Mouse (Mus musculus): Measurements from ENCODE around the gene Pwp2.
"Not testable (repeated sequence)": the region's sequence is repeated elsewhere in the genome, so short reads cannot be mapped to it uniquely, and the experiment has no call there.

Pwp2 gene

DNA sequence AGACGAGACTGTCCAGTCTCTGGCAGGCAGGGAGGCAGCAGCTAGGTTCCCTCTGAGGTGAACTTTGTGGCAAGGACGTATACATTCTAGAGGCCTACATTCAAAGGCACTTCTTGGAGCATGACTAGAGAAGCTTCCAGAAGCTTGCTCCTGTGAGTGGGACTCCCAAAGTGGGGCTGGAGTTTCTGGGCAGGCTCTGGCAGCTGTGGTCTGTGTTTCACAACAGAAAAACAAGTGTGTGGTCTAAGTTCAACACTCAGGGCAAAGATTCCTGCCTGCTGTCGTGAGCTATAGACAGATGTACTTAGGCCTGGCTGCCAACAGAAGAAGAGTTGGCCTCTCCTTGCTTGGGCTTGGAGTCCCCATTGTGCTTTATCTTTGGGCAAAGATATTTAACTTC lies 44.1 kb downstream of the Pwp2 start:
- no peak for DNase-seq (ENCODE audit: low read depth, low spot score)

DNA sequence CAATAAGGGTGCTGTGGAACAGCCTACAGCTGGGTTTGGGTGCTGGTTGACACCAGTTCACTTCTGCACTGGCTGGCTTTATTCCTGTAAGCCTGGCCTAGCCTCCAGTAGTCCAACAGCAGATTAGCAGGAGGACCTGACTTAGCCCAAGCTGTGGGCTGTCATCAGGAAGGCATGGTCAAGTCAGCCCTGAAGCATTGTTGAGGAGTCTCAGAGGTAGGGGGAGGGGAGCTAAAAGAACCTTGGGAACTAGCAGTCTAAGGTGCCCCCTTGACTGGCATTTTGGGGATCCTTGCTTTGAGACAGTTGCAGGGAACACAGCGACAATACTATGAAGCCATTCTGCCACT lies 44.7 kb downstream of the Pwp2 start:
- DNase-seq (ENCODE audit: low read depth, low spot score), result no peak

DNA sequence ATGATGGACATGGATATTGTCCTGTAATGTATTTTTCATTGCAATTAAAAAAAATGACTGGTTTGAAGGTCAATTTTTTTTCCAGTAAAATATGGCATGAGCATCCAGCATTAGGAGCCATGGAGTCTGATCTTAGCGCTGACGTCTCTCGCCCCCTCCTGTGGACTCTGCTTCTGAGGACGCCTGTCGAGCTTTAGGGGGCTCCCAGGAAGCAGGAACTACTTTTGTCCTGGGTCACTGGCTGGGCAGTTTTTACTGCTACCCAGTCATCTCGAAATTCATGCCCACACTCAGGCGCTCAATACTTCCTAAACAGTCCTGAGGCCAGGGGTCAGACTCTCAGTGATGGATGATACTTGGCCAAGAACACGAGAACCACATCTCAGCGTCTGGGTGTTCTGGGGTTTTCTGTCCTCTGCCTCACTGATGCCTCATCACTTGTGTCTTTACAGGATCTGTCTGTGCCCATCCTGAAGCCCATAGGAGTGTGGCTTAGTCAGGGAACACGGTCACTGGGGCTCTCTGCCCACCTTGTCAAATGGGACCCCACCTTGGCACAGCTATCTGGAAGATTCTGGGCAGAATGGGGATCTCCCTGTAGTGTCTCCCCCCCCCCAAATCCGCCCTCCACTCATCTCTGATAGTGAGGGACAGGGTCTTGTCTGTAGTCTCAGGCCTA lies 45.2 kb downstream of the Pwp2 start:
- no peak for DNase-seq (ENCODE audit: low read depth, low spot score)

DNA sequence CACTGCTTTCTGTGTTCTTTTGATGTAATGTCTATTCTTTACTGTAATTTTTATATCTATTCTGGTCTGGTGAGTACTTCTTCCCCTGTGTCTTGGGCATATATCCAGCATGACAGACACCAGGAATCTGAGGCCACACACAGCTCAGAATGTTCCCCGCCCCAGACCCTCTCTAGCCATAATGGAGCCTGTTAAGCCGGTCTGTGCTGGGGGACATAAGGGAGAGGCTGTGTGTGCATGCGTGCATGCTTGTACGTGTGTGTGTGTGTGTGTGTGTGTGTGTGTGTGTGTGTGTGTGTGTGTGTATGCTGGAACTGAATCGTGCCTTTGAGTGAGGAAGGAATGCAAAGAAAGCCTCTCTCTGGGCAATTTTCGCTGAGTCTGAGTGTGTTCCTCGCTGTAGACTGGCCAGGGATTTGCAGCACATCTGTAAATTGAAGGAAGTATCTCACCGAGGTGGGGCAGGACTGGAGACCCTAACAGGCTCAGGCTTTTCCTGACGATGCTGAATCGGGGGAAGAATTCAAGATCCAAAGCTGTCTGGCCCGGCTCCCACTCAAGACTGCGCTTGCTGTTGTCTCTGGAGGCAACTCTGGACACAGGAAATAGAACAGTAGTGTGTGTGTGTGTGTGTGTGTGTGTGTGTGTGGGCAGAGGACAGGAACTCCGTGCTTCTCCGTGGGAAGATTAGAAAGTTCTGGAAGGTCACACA lies 46.0 kb downstream of the Pwp2 start:
- DNase-seq (ENCODE audit: low read depth, low spot score), result no peak

DNA sequence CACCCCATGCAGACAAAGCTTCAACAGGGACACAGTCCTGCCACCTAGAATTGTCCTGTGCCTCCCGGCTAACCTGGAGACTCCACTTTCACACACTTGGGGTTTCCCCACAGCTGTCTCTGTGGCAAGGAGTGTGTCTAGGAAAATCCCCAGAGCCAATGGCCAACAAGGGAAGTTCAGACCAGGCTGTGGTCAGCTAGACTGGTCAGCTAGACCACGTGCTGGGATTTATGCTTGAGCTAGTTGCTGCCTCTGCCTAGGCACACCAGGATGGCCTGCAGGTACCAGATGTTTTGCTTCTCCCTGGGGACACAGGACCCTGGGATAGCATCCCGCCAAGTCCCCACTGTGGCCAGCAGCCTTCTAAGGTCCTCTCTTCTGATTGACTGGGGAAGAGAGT lies 47.8 kb downstream of the Pwp2 start:
- DNase-seq (ENCODE audit: low read depth, low spot score), result no peak

DNA sequence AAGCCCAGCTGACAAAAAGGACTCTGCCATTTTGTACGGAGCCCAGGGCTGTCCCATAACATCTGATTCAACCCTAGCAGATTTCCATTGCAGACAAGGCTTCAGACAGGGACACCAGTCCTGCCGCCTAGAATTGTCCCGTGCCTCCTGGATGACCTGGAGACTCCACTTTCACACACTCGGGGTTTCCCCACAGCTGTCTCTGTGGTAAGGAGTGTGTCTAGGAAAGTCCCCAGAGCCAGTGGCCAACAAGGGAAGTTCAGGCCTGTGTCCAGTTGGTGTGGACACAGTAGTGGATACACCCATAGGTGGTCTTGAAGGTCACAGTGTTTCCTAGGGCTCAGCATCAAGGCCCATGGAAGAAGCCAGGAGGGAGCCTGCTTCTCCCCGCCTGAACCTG lies 49.0 kb downstream of the Pwp2 start:
- DNase-seq (ENCODE audit: low read depth, low spot score), result no peak

DNA sequence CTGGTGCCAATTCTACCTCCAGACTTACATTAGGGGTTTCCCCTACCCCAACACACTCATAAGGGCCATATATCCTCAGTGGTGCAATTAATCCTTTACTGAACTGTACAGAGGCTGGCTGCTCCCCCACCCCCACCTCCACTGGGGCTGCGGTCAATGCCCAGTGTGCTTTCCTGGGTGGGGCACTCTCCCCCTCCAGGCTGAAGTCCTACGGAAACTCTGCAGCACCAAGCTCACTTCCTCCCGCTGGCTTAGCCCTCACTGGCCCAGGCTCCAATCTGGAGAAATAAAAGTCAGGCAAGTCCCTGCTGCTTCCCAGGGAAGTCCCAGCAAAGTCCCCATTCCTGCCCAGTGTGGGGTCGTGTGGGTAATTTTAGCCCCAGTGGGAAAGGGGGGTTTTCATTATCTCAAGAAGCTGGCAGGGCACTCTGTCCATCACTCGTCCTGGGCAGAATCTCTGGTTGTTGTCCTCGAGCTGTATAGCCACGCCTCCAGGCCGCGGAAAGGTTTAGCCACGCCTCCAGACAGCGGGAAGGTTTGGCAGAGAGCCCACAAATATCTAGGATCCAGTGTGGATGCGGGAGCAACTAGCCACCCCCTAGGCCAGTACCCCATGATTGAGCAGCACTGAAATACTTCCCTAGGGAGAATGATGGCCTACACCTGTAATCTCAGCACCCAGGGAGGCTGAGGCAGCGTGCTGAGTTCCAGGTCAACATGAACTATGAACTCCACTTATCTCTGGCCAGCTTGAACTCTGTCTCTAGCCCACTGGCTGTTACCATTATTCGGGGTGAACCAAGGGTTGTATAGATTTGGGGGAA lies 49.8 kb downstream of the Pwp2 start:
- DNase-seq (ENCODE audit: low read depth, low spot score), result no peak

DNA sequence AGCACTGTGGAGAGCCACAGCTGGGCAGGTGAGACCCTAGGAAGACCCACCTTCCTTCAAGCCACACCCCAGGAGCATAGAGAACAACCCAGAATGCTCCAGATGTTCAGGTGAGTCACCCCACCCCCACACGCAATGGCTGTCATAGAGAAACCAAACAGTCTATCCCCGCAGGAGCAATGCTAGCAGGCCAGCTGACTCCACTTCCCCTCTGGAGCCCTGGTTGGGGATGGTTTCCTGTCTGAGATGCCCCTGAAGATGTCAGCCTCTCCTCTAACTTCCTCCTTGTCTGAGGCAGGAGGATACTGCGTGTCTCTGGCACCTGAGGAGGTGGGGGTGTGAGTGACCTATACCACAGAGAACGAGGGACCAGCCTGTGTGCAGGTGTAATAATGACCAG lies 50.5 kb downstream of the Pwp2 start:
- no peak for DNase-seq (ENCODE audit: low read depth, low spot score)

DNA sequence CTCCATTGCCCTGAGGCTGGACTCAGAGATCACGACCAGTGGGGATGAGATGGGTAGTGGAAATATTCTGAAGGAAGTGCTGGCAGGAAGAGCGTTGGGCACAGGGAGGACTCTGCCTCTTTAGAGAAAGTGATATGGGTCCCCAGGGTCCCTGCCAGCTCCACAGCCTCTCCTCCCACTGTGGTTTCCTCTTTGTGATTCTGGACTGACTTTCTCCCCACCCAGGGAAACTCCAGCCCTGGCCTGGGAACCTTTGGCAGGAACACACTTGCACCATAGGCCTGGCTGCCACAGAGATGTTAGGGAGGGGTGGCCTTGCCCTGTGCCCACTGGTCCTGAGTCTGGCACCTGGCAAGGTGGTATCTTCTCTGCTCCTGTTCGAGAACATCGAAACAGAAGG lies 55.0 kb downstream of the Pwp2 start:
- no peak for DNase-seq (ENCODE audit: low read depth, low spot score)

DNA sequence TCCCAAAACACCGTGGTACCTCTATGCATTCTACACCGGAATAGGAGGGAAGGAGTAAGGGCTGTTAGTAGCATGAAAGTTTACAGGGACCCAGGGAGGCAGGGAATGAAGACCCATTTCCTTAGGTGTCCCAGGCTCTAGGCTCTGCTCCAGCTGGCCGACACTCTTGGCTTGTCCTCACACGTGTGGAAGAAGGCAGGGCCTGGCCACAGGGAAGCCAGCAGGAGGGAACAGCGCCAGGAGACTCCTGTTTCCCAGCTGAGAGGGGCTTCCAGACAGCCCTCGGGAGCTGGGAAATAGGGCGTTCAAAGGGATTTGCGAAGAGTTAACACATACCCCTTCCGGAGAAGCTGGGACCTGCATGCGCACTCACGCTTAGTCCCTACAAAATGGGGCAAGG lies 55.5 kb downstream of the Pwp2 start:
- no peak for DNase-seq (ENCODE audit: low read depth, low spot score)

DNA sequence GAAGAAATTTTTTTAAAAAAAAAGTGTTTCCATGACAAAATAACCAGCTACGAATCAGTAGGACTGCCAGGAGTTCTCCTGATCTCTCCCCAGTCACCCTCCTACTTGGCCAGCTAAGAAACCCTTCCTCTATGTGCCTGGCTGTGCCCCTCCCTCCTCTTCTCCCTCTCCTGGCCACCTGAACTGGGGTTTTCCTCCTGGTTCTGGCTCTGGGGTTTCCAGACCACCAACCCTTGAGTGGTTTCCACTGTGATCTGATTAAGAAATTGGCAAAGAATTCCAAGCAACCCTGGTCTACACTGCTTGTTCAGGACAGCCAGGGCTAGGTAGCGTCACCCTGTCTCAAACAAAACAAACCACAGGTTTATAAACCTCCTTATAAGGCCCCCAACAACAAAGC lies 56.3 kb downstream of the Pwp2 start:
- no peak for DNase-seq (ENCODE audit: low read depth, low spot score)

DNA sequence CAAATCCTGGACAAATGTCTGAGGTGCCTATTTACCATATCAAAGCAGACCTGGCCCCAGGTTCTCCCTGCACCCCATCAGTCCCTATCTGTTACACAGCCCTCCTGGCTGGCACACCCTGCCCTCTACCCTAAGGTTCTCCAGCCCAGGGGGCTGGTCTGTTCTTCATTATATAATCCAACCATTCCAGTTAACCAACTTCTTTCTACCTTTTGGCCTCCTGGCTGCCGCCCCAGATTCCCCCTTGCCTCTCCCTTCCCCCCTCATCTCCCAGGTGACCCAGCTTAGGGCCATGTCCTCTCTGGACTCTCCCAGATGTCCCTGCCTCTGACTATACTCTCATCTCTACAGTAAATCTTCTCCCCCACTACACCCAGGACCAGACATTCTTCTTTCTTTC lies 57.0 kb downstream of the Pwp2 start:
- no peak for DNase-seq (ENCODE audit: low read depth, low spot score)

DNA sequence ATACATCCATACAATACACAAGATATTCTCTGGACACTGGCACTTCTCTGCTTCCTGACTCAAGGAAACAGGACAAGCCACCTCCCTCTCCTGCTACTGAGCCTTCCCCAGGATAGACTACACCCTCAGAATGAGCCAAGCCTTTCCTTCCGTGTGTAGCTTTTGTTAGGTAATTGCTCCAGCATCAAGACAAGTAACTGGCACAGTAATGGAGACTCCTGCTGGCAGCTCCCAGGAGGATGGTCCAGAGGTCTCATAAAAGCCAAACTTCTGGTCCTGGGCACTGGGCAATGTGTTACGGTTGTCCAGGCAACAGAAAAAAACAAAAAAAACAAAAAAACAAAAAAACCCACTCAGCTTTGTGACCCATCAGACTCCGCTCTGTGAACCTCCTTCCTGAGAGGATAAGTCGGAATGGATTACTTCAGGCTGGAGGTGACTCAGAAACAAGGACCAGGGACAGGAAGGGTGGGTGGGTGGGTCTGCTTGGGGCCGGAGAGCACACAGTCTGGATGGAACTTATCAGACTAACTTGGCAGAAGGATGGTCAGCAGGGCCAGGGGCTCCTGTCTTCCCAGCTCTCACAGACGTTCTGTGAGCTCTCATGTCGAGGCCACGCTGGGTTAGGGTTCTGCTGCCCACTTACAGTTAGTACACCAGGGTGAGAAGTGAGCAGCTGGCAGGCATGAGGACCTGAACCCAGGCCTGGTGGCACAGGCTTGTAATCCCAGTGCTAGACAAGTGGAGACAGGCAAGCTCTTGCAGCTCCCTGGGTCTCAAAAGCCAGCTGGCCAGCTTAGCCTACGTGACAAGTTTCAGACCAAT lies 57.7 kb downstream of the Pwp2 start:
- DNase-seq (ENCODE audit: low read depth, low spot score), result no peak

DNA sequence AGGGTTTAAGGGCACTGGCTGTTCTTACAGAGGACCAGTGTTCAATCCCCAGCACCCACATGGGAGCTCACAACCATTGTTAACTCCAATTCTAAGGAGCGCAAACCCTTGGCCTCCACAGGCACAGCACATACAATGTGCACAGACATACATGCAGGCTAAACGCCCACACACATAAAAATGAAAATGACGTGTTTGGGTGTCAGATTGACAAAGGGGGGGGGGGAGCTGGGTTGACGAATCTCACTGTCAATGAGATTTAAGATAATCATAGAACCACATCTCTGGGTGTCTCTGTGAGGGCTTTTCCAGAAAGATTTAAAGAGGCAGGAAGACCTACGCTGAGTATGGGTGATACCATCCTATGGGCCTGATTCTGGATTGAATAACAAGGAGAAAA lies 58.6 kb downstream of the Pwp2 start:
- no peak for DNase-seq (ENCODE audit: low read depth, low spot score)

DNA sequence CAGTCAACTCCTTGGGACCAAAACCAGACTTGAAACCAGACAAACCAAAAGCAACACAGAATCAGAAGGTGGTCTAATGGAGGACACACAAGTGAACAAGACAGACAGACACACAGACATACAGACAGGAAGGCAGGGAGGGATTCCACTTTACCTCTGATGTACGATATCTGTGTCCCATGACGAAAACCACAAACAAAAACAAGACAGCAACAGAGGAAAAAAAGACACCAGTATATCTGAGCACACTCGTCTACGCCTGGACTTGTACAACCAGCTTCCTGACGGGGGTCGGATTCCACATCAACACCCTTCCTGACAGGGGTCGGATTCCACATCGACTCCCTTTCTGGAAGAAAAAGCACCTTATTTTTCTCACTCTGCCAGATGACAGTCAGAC lies 59.9 kb downstream of the Pwp2 start:
- DNase-seq (ENCODE audit: low read depth, low spot score), result not testable (repeated sequence)

DNA sequence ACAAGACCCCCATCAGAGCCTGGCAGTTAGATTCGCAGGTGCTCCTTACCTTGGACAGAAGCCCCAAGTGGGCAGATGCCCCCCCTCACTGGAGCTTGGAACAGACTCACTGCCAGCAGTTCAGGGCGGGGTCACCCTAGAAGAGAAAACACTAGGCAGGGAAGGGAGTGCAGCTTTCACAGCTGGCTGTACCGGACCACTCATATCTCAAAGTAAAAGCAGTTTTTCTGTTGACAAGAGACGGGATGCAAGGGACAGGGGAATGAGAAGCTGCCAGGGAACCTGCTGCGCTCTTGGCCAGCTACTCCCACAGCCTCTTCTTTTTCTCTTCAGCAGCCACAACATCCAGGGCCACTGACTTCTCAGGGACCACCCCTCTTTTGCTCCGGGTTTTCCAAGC lies 60.8 kb downstream of the Pwp2 start:
- DNase-seq (ENCODE audit: low read depth, low spot score), result not testable (repeated sequence)
